Comparison of ENCODE assay signal across 23 mouse cellular contexts in genomic region chr6:29581202-29581601, GRCm38 (mm10).
"Had no signal": no experiment of that assay in that cellular context is flagged by ENCODE, and none has a peak within 500 bp of the region (broad histone marks: within the 10 kb centered on the region; RNA-seq: fewer than 3 reads in every experiment).

No protein-coding gene starts in this region.

- H3K27ac ChIP-seq: heart, embryonic 10.5 days; hindbrain, embryonic 13.5 days; hindbrain, embryonic 15.5 days; hindbrain, postnatal 0 days; kidney, embryonic 15.5 days; kidney, postnatal 0 days; limb, embryonic 13.5 days; limb, embryonic 15.5 days; liver, embryonic 14.5 days had no signal

- H3K9me3 ChIP-seq: heart, embryonic 12.5 days; hindbrain, embryonic 13.5 days; hindbrain, embryonic 15.5 days; kidney, embryonic 15.5 days; limb, embryonic 15.5 days had no signal

- DNase-seq: gastrocnemius, postnatal 10 days; gastrocnemius, postnatal 25 days; heart, adult 18-20 months; heart, postnatal 10 days; kidney, adult 11 months; kidney, adult 2 months; kidney, adult 9 months; kidney, postnatal 14 days; kidney, postnatal 36 days; layer of hippocampus, adult 9-11 months; layer of hippocampus, postnatal 36 days; left cerebral cortex, postnatal 4 days had no signal

- H3K27me3 ChIP-seq: heart, embryonic 12.5 days; hindbrain, embryonic 13.5 days; hindbrain, embryonic 15.5 days; kidney, embryonic 15.5 days; limb, embryonic 13.5 days; limb, embryonic 15.5 days had no signal

- H3K4me3 ChIP-seq: heart, embryonic 10.5 days; heart, embryonic 12.5 days; hindbrain, embryonic 13.5 days; hindbrain, embryonic 15.5 days; kidney, embryonic 15.5 days; limb, embryonic 13.5 days; limb, embryonic 15.5 days had no signal

- H3K4me1 ChIP-seq: heart, embryonic 10.5 days; heart, embryonic 12.5 days; hindbrain, embryonic 13.5 days; hindbrain, embryonic 15.5 days; kidney, embryonic 15.5 days; limb, embryonic 13.5 days; limb, embryonic 15.5 days had no signal

- H3K4me2 ChIP-seq: heart, embryonic 12.5 days; hindbrain, embryonic 13.5 days; hindbrain, embryonic 15.5 days; kidney, embryonic 15.5 days; limb, embryonic 13.5 days; limb, embryonic 15.5 days had no signal

- ATAC-seq: hindbrain, postnatal 0 days; intestine, embryonic 16.5 days had no signal

- H3K9ac ChIP-seq: heart, embryonic 12.5 days; hindbrain, embryonic 13.5 days; hindbrain, embryonic 15.5 days; kidney, embryonic 15.5 days; limb, embryonic 13.5 days; limb, embryonic 15.5 days; liver, embryonic 14.5 days had no signal
